Mouse (Mus musculus) heart, adult 2 months (tissue): Measurements from ENCODE around the gene Zfp689.

Source experiments
- CTCF ChIP-seq: fragments of 200-600 bp; IDR thresholded peaks from 2 replicates; pipeline ENCODE4 v1.8.1; 2022; ENCODE audit warnings: antibody characterized with exemption, mild to moderate bottlenecking, moderate library complexity
- EP300 ChIP-seq: fragments of 200-500 bp; IDR thresholded peaks from 2 replicates; pipeline ENCODE4 v1.6.1; 2011; ENCODE audit warnings: low read depth, low read length, control low read depth; ENCODE audit not compliant: insufficient read depth
- POLR2A ChIP-seq: fragments of 200-500 bp; IDR thresholded peaks from 2 replicates; pipeline ENCODE4 v1.6.1; 2011; ENCODE audit warnings: mild to moderate bottlenecking, low read depth, low read length, control low read depth; ENCODE audit not compliant: insufficient read depth

- TF ChIP-seq CTCF = no peak
- TF ChIP-seq POLR2A = no peak
- TF ChIP-seq EP300 = no peak
Measured at GRCm38 (mm10) chr7:127475186-127475740, 26.3 kb upstream of the Zfp689 start.
